Mouse (Mus musculus) heart, postnatal 36 days (tissue): ENCODE results near the gene Mapk1. TPM values are rescaled to one million over a fixed set of nuclear protein-coding genes. Genes with fewer than 3 reads are reported as not detected.

Experiments used
- DNase-seq, 2 experiments: peaks; one replicate each; pipeline ENCODE4 v3.0.0; 2021 to 2022
- intact Hi-C: fragments of 180-260 bp; cut with DNase I; formaldehyde crosslinking; loops from one replicate; pipeline ENCODE4 v1.15.1; 2025
- total RNA-seq, 2 experiments: library from RNA; stranded (reverse); gene quantifications; 2 replicates each; pipeline ENCODE4 v1.2.3; 2021

Gene Mapk1
- total RNA-seq, 2 experiments from 2014 or later: 109 to 110 TPM

DNA sequence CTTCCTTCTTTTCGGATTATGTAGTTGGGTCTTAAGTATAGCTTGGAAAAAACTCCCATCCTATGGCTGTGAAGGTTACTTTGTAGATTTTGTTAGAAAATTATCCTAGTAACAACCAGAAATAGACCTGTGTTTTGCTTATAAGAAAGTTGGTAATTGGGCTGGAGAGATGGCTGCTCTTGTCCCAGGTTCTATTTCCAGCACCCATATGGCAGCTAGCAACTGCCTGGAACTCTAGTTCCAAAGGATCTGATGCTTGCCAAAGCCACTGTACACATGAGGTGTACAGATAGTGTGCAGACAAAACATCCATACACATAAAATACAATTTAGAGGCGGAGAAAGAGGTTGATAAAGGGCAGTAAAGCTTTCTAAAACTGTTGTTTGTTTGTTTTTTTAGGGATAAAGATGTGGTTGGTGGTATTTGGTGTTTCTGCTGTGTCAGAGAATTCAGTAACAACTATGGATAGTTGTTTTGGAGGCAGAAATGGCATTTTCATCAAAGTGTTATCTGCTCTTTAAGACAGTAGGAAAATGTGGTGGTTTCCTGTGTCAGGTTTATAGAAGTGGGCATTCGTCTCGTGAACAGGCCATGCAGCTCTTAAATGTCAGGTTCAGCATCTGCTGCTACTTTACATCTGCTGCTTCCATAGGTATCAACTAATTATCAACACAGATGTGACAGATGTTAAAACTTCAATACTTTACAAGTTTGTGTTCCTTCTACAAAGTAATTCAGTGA, 32.1 kb downstream of the Mapk1 start:
- DNase-seq: no peak
- intact Hi-C loops: no loop called here

DNA sequence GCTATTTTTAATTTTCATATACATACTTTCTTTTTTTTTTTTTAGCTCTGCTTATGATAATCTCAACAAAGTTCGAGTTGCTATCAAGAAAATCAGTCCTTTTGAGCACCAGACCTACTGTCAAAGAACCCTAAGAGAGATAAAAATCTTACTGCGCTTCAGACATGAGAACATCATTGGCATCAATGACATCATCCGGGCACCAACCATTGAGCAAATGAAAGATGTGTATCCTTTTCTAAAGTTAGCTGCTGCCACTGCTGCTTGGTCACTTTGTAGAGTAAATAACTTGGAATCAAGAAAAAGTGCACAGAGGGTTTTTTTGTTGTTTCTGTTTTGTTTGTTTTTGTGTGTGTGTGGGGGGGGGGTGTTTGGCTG, 32.7 kb downstream of the Mapk1 start:
- intact Hi-C loops: no loop called here
- DNase-seq: no peak

DNA sequence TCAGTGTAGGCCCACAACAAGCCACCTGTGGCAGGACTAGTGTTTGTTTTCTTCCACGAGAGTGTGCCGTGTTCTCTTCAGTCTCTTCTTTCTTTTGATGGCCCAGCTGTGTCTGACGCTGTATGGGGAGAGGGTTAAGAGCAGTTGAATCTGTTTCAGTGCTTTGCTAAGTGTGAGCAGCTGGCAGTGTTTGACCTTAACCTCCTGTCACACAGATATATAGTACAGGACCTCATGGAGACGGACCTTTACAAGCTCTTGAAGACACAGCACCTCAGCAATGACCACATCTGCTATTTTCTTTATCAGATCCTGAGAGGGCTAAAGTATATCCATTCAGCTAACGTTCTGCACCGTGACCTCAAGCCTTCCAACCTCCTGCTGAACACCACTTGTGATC, 34.9 kb downstream of the Mapk1 start:
- no peak for DNase-seq
- intact Hi-C loops: no loop called here

DNA sequence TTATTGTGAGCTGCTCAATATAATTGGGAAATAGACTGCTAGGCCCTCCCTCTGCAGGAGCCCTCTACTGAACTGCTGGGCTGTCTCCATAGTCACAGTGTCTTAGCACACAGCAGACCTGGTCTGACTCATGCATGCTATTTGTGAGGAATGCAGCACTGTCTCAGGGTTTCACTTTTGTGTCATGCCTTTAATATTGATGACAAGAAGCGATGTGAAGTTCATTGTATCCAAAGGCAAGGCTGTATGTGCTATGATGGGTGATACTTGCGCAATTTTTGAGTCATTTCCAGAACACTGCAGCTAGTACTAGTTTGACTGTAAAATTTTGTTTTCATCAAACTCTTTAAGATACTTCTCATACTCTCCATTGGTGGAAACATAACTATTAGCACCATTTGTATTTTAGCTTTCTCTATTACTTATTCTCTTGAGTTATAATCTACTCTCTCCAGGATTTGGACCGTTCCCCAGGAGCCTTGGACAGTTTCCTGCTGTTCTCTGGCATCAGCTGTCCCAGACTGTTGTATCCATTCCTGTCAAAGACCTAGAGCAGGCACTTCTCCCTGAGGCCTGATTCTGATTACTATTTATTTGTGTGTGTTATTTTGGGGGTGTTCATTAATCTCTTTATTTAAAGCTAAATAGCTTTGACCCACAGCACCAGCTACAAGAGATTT, 41.4 kb downstream of the Mapk1 start:
- peak; percentile 42 to 61 for DNase-seq
- intact Hi-C loops: no loop called here

DNA sequence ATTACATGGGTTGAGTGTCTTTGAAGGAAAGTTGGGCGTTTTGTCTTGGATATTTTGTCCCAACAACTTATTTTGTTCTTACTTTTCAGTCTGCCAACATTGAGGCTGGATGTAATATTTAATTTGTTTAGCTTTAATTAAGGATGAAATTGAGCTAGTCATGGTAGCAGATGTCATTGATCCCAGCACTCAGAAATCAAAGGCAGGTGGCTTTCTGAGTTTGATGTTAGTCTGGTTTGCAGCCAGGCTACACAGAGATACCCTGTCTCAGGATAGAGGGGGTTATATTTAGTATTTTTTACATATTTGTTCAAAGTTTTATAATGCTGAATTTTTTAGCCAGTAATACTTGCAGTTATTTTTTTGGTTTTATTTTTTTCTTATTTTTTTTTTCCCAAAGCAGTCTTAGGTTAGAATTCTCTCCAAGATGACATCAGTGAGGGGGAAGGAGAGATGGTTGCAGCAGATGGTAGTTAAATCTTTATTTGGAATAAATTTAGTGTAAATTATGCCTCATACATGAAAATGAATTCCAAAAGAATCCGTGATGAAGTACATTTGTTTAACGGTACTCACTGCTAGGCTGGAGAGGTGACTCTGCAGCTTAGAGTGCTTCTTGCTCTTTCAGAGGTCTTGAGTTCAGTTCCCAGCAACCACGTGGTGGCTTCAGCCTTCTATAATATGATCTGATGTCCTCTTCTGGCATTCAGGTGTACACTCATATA, 47.0 kb downstream of the Mapk1 start:
- no peak for DNase-seq
- intact Hi-C loops: no loop called here

DNA sequence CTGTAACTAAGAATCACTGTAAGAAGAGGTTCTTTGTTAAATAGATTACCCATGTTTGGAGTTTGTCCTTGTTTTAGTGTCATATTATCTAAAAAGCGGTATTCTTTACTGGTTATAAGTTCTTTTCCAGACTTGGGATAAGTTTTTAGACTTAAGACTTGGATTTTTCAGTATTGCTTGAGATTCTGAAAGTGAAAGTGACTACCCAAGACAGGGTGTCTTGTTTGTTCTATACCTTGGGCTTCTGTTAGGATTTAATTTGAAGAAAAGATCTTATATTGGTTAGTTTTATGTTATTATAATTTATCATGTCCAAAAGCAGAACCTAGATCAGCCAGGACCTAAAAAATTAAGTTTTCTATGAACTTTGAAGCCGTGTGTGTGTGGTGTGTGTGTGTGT, 50.6 kb downstream of the Mapk1 start:
- intact Hi-C loops: no loop called here
- no peak for DNase-seq

DNA sequence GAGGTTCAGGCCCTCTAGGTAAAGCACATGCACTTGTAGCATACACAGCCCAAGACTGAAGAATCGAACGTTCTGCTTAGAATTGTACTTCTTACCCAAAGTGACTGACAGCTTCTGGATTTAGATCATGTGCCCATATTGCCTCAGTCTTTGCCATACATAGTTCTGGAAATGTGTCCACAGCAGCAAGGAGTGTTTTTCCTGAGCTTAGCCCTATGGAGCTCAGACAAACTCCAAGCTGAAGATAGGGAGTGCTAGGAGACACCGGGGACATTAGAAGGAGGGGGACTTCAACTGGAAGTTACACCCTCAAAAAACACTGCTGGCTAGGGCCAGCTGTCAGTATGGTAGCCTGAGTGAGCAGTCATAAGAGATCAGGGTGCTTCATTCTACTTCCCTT, 57.5 kb downstream of the Mapk1 start:
- DNase-seq: no peak
- intact Hi-C loops: loop anchor here (10.0 kb wide), 1 partner anchor 116 kb away; no protein-coding TSS in a partner anchor

DNA sequence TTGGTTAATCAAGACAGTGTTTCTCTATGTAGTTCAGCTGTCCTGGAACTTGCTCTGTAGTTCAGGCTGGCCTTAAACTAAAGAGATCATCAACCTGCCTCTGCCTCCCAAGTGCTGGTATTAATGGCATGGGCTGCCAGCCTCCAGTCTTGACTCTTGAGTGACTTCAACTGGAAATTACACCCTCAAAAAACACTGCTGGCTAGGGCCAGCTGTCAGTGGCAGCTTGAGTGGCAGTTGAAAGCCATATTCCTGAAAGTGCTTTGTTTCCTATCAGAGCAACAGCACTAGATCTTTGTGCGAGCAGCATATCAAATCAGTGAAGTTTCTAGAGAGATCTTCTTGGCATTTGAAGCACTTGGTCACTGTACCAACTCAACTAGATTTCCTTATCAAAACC, 58.2 kb downstream of the Mapk1 start:
- no peak for DNase-seq
- intact Hi-C loops: loop anchor here (10.0 kb wide), 1 partner anchor 117 kb away; no protein-coding TSS in a partner anchor

DNA sequence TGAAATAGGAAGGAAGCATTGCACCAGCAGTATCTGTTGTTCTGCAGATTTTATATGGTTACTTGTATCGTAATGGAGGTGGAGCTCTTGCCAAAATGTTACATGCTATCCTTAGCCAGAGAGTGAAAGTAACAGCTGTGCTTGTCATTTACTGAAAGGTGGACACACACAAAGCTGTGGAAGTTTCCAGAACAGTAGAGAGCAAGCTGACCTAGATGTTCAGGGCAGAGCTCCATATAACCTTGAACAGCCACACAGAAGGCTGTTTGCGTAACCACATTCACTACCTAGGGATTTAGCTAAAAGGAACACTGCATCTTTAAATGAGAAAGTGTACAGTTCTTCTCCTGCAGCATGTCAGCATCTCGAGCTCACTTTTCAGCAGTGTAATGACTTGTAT, 61.1 kb downstream of the Mapk1 start:
- DNase-seq: no peak
- intact Hi-C loops: loop anchor here (10.0 kb wide), 1 partner anchor 120 kb away; no protein-coding TSS in a partner anchor

DNA sequence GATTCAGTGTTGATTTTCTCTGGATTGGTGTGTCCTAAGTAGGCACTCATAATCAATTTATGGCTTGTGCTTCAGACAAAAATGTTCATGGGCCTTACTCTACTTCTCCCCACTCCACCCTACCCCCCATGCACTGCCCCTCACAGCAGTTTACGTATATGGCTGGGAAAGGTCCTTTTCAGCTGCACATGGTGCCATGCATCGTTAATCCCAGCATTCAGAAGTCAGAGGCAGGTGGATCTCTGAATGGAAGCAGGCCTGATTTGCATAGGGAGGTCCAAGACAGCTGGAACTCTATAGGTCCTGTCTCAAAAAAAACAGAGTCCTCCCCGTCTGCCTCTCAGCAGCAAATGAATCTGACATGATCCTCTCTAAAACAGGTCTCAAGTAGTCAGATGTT, 62.1 kb downstream of the Mapk1 start:
- DNase-seq: no peak
- intact Hi-C loops: loop anchor here (10.0 kb wide), 1 partner anchor 120 kb away; no protein-coding TSS in a partner anchor

DNA sequence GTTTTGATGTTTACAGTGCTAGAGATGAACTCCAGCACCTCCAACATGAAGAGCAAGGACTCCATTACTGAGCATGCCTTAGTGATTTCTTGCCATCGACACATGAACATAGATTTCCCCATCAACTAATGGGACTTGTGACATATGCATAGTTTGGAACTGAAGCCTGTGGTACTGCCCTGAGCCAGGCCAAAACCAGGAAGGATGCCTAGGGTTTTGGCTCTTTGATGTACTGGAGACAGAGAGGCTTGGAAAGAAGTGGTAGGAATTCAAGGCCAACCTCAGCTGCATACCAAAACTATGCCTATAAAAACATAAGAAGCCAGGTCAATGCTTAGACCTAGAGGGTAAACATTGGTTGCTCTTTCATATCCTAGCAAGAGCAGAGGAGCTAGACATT, 66.7 kb downstream of the Mapk1 start:
- DNase-seq: no peak
- intact Hi-C loops: loop anchor here (10.0 kb wide), 1 partner anchor 125 kb away; no protein-coding TSS in a partner anchor

DNA sequence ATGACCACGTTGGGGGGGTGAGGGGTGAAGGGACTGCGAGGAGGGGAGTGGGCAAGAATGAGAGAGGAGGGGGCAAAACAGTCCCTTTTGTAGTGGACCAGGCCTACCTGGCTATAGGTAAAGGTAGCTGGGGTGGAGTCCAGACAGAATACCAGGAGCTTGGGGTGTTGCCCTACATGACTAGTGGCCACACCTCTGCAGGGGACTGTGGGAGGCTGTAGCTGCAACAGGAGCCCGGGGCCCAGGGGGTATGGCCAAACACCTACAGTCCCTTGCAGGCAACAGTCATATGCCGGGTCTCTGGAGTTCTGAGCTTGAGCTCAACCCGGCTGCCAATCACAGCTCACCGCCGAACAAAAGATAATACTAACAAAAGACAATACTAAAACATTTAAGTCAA, 68.9 kb downstream of the Mapk1 start:
- intact Hi-C loops: no loop called here

DNA sequence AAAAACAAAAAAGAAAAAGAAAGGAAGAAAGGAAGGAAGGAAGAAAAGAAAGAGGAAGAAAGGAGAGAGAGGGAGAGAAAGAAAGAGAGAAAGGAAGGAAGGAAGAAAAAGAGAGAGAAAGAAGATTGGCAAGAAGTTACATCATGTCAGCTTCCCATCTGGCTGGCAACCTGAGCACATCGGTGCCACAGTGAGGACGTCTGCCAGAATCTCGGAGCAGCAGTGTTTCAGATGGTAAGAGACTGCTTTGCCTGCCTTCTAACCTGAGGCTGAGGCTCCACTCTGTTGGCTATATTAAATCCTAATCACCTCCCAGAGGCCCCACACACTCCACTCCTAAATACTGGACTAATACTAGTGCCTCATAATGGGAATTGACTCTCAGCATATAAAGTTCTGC, 70.7 kb downstream of the Mapk1 start:
- no peak for DNase-seq
- intact Hi-C loops: no loop called here

More for the DNA sequence above, 68.9 kb downstream of the Mapk1 start:
- no peak for DNase-seq

DNA sequence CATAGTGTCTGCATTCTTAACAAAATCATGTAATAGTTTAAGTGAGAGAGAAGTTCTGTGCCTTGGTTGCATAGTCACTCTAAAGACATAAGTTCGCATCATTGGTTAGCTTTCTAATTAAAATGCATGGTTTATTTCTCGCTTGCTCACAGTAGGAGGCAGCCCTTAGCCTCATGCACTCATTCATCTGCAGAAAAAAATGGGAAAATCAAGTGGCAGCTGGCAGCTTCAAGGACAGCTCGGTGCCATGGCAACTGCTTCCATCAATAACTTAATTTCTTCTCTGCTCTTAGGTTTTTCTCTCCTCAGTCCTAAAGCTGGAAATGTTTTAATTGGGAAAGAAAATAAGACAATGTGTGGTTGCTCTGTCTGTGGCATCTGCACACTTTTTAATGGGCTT, 72.4 kb downstream of the Mapk1 start:
- no peak for DNase-seq
- intact Hi-C loops: no loop called here

DNA sequence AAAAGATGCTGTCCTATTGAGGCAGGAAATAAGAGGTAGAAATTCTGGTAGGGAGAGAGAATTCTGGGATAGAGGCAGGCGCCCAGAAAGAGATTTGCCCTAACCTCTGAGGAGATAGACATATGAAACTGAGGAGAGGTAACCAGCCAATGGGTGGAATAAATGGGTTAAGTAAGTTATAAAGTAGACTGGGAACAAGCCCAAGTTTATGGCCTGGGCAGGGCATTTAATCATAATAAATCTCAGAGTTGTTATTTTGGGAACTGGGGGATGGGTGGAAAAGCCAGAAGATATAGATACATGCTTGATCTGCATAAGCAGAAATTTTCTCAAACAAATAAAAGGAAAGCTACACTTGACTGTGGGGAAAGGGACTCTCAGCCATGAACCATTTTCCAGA, 79.2 kb downstream of the Mapk1 start:
- intact Hi-C loops: no loop called here
- no peak for DNase-seq

DNA sequence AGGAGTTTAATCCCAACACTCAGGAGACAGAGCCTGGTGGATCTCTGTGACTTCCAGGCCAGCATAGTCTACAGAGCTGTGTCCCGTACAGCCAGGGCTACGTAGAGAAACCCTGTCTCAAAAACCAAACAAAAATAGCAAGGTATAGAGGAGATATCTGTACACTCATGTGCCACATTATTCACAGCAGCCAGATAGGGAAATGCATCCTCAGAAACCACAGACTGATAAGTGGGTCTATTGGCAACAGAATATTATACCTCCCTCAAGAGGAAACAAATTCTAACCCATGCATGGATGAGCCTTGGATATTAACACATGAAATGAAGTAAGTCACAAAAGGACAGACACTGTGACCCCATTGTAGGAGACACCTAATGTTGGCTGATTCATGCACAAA, 84.4 kb downstream of the Mapk1 start:
- intact Hi-C loops: no loop called here
- DNase-seq: no peak

DNA sequence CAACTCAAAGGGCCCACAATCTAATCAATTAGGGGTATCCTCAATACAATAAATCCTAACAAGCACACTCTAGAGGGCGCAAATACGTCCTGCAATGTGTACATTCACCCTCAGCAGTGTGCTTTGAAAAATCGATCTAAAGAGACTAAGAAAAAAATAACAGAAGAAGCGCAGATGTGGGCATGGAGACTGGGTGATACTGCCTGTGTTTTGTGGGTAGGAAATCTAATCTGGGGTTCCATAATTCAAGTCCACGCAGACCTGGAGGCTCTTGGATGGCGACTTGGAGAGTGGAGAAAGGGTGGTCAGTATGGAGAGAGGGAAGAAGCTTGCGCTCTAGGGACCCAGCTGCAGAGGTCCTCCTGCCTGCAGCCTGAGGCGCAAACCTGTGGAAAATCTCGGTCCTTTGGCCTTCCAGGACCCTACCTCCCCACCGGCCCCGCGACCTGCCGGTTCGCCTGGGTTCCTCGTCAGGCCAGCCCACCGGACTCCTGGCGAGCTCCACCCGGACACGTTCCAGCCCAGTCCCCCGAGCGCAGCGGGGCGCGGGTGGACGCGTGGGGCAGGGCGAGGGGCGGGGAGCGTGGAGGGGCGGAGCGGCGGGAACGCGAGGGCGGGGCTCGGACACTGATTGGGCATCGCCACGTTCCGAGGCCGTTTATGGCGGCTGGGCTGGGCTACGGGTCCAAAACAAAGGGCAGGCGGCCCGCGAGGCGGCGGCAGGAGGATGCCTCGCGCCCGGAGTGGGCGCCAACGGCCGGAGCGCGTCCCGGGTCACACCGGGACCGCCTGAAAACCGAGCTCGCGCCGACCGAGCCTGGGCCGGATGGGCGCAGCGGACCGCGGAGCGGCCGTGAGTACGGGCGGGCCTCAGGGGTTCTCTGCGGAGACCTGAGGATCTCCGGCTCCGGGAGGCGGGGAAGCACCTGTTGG, 86.6 kb downstream of the Mapk1 start, which contains the start of gene Ypel1:
Gene Ypel1, plus strand, starts transcription at position 186 of the 933 bp plus-strand sequence.
- intact Hi-C loops: no loop called here
- peak; percentile 88 to 90 for DNase-seq

DNA sequence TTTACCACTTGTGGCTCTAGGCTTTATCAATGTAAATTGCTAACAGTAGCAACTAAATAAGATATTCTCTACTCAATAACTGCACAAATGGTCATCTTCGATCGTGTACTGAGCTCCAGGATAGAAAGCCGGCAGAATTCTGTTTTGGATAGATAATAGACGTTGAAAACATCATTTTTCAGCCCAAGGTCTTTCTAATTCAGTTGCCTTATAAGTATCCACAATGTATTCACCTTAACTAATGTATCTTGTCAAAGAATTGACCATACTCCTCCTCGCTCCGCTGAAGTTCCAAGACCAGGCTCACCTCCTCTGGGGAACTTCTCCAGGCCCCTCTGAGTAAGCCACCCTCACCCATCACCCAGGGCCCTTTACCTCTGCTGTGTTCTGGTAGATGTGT, 87.5 kb downstream of the Mapk1 start:
- intact Hi-C loops: no loop called here

DNA sequence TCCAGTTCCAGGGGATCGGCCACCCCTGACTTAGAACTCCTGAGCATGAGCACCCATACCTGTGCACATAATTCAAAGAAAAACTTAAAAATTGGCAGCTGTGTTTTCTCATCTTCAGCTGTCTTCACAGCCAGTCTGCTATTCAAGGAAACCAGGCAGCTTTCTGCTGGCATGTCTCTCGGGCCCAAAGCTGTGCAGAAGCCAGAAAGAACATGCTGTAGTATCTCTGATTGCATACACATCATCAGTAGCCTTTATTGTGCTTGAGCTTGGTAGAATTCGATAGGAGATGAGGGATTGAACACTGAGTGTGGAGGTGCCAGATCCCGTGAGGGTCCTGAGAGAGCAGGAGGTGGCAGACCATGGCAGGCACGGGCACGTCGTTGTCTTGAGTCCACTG, 89.8 kb downstream of the Mapk1 start:
- intact Hi-C loops: no loop called here
- DNase-seq: no peak

More for the DNA sequence above, 87.5 kb downstream of the Mapk1 start:
- no peak for DNase-seq

DNA sequence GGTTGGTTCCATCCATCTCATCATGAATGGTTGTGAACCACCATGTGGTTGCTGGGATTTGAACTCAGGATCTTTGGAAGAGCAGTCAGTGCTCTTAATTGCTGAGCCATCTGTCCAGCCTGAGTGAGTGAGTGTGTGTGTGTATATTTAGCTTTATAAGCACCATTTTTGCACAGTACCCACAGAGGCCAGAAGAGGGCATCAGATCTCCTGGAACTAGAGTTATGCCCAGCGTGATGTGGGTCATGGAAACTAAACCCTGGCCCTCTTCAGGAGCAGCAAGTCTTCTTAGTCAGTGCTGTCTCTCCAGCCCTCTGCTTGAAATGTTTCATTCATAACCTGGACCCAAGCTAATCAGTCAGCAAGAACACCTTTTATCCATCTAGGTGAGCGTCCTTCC, 93.1 kb downstream of the Mapk1 start:
- intact Hi-C loops: no loop called here

More for the DNA sequence above, 93.1 kb downstream of the Mapk1 start:
- no peak for DNase-seq
